Mouse (Mus musculus) urinary bladder, postnatal 4 days (tissue): Measurements from ENCODE around the gene Gm1113.

Experiments used
- DNase-seq, 2 experiments: peaks; one replicate each; pipeline ENCODE4 v3.0.0; 2021 to 2022; ENCODE audit warnings: low spot score in 2 of 2

Gm1113 gene

GRCm38 (mm10) chr9:35518169-35518568, at the start of gene Gm1113:
TSS of gene Gm1113 (minus strand) at chr9:35518269.
- DNase-seq = no peak

- no peak for DNase-seq
These were observed 46.6 kb upstream of the Gm1113 start for GRCm38 (mm10) chr9:35564536-35565240.

DNA sequence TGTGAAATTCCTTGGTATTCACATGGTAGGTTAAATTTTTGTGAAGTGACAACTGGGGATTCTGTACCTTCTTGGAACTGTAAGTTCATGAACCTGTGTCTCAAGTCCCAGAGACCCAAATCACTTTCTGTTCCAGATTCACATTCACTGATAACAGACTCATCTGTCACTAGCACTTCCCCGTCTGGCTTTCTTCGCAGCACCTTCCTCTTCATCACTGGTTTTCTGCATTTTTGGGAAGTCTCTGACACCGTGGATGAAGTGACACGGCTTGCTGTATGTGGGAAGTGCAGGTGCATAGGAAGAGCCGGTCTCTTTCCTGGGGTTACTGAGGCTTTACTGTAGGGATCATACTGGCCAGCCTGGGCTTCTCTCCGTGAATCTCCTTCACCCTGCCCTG, 43.5 kb upstream of the Gm1113 start:
- no peak for DNase-seq

- DNase-seq = no peak
These were observed 43.0 kb upstream of the Gm1113 start for GRCm38 (mm10) chr9:35561076-35561475.

GRCm38 (mm10) chr9:35559009-35559890, 41.2 kb upstream of the Gm1113 start:
- DNase-seq = peak; percentile 60 to 77

DNA sequence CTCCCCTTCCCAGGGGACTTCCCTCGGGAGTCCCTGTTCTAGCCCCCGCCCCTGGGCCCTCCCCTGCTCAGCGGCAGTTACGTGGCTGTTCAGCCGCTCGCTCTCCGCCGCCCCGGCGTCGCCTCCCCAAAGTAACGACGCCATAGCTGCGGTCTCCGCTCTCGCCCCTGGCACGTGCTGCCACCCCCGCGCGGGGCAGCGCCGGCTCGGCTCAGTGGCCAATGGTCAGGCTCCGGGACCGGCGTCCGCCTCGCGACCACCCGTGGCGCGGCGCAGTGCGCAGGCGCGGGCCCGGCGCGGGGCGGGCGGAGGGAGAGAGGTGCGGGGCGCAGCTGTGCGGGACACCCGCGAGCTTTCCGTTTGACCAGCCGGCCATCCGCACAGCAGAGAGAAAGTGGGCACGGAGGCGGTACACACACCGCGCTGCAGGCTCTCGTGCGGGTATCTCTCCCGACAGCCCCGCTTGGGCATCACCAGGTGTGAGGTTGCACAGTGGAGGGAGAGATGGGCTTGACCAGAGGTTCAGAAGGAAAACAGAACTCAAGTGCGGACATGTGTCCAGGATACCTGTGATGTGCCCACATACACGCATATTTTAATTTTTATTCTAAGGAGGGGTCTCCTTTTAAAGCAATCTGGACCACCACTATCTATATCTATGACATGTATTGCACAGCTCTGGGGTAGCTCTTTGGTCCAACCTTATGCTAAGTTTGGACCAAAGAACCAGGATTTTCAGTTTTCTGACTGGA, 40.4 kb upstream of the Gm1113 start, which contains the start of the genes Ddx25 and Pus3:
Gene Ddx25 (minus strand): TSS at position 272 of the 752 bp plus-strand sequence.
Gene Pus3 (plus strand): TSS at position 339 of the 752 bp plus-strand sequence.
- no peak for DNase-seq

- no peak for DNase-seq
These were observed 38.5 kb upstream of the Gm1113 start for GRCm38 (mm10) chr9:35556494-35557102.

GRCm38 (mm10) chr9:35548455-35548854, 30.4 kb upstream of the Gm1113 start:
- no peak for DNase-seq

DNA sequence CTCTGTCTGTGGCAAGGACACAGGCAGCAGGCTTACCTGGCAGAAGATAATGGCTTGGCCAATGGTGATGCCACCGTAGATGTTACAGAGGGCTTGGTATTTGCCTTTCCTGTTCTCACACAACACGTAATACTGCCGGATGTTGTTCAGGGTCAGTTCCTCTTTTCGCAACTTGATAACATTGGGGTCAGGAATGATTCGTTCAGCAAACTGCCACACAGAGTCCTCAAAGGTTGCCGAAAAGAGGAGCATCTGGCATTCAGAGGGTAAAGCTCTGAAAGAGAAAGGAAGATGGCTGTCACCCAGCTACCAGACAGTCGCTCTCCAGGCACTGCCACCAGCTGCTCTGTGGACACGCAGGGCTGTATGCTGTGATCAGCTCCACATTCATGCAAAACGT, 28.7 kb upstream of the Gm1113 start:
- DNase-seq = no peak

DNA sequence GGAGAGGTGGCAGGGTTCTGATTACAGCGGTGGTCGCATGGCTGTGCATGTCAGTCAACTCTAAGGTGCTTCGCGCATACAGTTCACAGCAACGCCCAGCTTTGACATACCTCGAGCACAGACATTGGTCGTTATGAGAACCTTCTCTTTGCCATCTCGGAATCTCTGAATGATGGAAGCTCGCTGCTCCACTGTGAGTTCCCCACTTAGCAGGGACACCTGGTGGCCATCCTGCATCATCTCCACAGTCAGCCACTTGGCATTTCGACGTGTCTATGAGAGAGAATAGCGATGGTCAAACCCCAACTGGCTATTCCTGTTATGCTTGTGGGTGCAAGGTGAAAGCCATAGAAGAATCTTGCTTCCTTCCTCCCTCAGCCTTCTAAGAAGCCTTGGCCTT, 27.6 kb upstream of the Gm1113 start:
- no peak for DNase-seq

- no peak for DNase-seq
These were observed 26.6 kb upstream of the Gm1113 start for GRCm38 (mm10) chr9:35544666-35545065.

- DNase-seq = no peak
These were observed 25.2 kb upstream of the Gm1113 start for GRCm38 (mm10) chr9:35543099-35543860.

GRCm38 (mm10) chr9:35541941-35542340, 23.9 kb upstream of the Gm1113 start:
- DNase-seq = no peak

DNA sequence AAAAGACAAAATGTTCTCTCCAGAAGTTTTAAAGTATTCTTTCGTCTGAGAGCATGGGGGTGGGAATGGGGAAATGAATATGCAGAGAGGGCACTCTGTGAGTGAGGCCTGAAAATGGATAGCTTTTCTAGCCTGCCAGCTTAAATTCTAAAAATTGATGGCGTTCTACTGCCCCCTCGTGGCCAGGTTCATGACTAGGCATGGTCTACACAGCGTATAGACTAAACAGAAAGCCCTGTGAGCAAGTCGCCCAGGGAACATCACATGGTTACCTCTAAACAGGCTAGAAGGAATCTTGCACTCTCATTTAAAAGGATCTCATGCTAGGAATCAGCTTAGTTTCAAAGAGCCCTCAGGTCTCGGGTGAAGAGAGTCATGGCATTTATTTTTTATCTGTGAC, 23.4 kb upstream of the Gm1113 start:
- peak; percentile 57 to 85 for DNase-seq

DNA sequence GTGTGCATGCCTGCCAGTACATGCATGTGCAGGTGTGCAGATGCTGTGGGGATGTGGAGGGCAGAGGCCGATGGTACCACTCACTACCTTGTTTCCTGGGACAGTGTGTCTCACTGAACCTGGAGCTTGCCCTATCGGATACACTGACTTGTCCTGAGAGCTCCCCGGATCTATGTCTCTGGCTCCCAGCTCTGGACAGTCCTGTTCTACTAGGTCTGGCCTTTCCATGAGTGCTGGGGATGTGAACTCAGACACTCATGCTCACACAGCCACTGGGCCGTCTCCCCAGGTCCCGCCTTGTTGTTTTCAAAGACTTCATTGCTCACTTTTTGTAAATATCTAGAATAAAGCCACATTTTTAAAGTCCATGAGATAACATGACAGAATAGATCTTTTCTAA, 23.0 kb upstream of the Gm1113 start:
- peak in 1 of 2 experiments; percentile 40 for DNase-seq

- no peak for DNase-seq
These were observed 21.1 kb upstream of the Gm1113 start for GRCm38 (mm10) chr9:35539001-35539750.

GRCm38 (mm10) chr9:35535876-35536275, 17.8 kb upstream of the Gm1113 start:
- no peak for DNase-seq

DNA sequence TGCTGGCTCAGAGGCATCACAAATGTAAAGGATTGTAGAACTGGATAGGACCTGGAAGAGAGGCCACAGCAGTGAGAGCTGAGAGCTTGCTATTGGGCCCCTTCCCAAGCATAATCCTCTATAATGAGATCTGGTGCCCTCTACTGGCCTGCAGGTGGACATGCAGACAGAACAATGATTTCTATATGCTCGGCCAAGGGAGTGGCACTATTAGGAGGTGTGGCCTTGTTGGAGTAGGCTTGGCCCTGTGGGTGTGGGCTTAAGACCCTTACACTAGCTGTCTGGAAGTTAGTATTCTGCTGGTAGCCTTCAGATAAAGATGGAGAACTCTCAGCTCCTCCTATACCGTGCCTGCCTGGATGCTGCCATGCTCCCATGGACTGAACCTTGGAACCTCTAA, 17.0 kb upstream of the Gm1113 start:
- DNase-seq = no peak

DNA sequence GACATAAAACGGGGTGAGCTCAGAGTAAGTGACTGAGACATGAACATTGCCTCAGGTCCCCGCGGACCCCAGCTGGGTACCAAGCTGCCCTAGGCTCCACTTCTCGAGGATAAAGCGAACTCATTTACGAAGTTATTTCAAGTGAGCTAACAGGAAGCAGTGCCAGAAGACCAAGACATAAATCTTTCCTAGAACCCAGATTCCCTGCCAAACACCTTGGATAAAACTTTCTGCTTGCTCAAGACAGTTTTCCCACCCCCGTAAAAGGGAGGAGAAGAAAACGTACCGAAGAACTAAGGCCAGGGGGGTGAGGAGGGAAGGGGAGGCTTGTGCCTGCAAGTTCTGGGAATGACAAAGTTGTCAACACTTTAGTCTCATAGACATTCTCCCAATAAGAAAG, 15.2 kb upstream of the Gm1113 start:
- no peak for DNase-seq

- DNase-seq = no peak
These were observed 11.7 kb upstream of the Gm1113 start for GRCm38 (mm10) chr9:35529796-35530195.
